Mouse (Mus musculus): ENCODE measurements around the gene Arhgap9. TPM values are rescaled to one million over a fixed set of nuclear protein-coding genes. Genes with fewer than 3 reads are reported as not detected.

Gene Arhgap9
- polyA plus RNA-seq, 1 experiment from 2014 or later = 4.4 TPM

Other genes starting within 250 kb of the Arhgap9 start
- gene Agap2, start 246.7 kb upstream of the Arhgap9 start, polyA plus RNA-seq (2014; fragmentation: Nextera tagmentation; extraction: Ambion mirVana) = 0.23 and 0.26 TPM in 2 replicates
- 47.6 and 51.6 TPM in 2 replicates for gene Os9, start 200.8 kb upstream of the Arhgap9 start, polyA plus RNA-seq (2014; fragmentation: Nextera tagmentation; extraction: Ambion mirVana)
- 54.3 and 66.0 TPM in 2 replicates for gene B4galnt1, start 156.7 kb upstream of the Arhgap9 start, polyA plus RNA-seq (2014; fragmentation: Nextera tagmentation; extraction: Ambion mirVana)
- 0.93 and 1.3 TPM in 2 replicates for gene Slc26a10, start 141.3 kb upstream of the Arhgap9 start, polyA plus RNA-seq (2014; fragmentation: Nextera tagmentation; extraction: Ambion mirVana)
- 49.0 and 57.7 TPM in 2 replicates for gene Arhgef25, start 131.9 kb upstream of the Arhgap9 start, polyA plus RNA-seq (2014; fragmentation: Nextera tagmentation; extraction: Ambion mirVana)
- gene Dtx3, start 126.2 kb upstream of the Arhgap9 start, polyA plus RNA-seq (2014; fragmentation: Nextera tagmentation; extraction: Ambion mirVana) = 95.8 and 101 TPM in 2 replicates
- 24.2 and 25.9 TPM in 2 replicates for gene Pip4k2c, start 110.4 kb upstream of the Arhgap9 start, polyA plus RNA-seq (2014; fragmentation: Nextera tagmentation; extraction: Ambion mirVana)
- gene Kif5a, start 58.6 kb upstream of the Arhgap9 start, polyA plus RNA-seq (2014; fragmentation: Nextera tagmentation; extraction: Ambion mirVana) = 9.2 and 10.6 TPM in 2 replicates
- 157 and 166 TPM in 2 replicates for gene Dctn2, start 55.6 kb upstream of the Arhgap9 start, polyA plus RNA-seq (2014; fragmentation: Nextera tagmentation; extraction: Ambion mirVana)
- 19.2 and 20.6 TPM in 2 replicates for gene Mbd6, start 32.9 kb upstream of the Arhgap9 start, polyA plus RNA-seq (2014; fragmentation: Nextera tagmentation; extraction: Ambion mirVana)
- gene Mars, start 10.2 kb upstream of the Arhgap9 start, polyA plus RNA-seq (2014; fragmentation: Nextera tagmentation; extraction: Ambion mirVana) = 123 and 124 TPM in 2 replicates
- 12.6 and 15.1 TPM in 2 replicates for gene Gli1, start 20.0 kb downstream of the Arhgap9 start, polyA plus RNA-seq (2014; fragmentation: Nextera tagmentation; extraction: Ambion mirVana)
- not detected in 2 replicates for gene Inhbe, start 32.4 kb downstream of the Arhgap9 start, polyA plus RNA-seq (2014; fragmentation: Nextera tagmentation; extraction: Ambion mirVana)
- gene Inhbc, start 48.5 kb downstream of the Arhgap9 start, polyA plus RNA-seq (2014; fragmentation: Nextera tagmentation; extraction: Ambion mirVana) = not detected in 2 replicates
- 29.8 and 31.5 TPM in 2 replicates for gene R3hdm2, start 58.4 kb downstream of the Arhgap9 start, polyA plus RNA-seq (2014; fragmentation: Nextera tagmentation; extraction: Ambion mirVana)
- 0.32 TPM in 1 of 2 replicates, not detected in the other for gene Stac3, start 179.7 kb downstream of the Arhgap9 start, polyA plus RNA-seq (2014; fragmentation: Nextera tagmentation; extraction: Ambion mirVana)
- gene Ndufa4l2, start 193.0 kb downstream of the Arhgap9 start, polyA plus RNA-seq (2014; fragmentation: Nextera tagmentation; extraction: Ambion mirVana) = 25.9 and 28.5 TPM in 2 replicates
- 132 and 142 TPM in 2 replicates for gene Shmt2, start 200.5 kb downstream of the Arhgap9 start, polyA plus RNA-seq (2014; fragmentation: Nextera tagmentation; extraction: Ambion mirVana)
- 4.0 and 5.5 TPM in 2 replicates for gene Nxph4, start 212.6 kb downstream of the Arhgap9 start, polyA plus RNA-seq (2014; fragmentation: Nextera tagmentation; extraction: Ambion mirVana)

Data from intestine, embryonic 14.5 days (tissue).